Mouse (Mus musculus) Patski (cell line): ENCODE data around the gene Cd276. TPM values are rescaled to one million over a fixed set of nuclear protein-coding genes. Genes with fewer than 3 reads are reported as not detected.

ENCODE experiments used
- ATAC-seq: fragments of 100-300 bp; one replicate; pipeline ENCODE4 v1.8.0; 2021
- CTCF ChIA-PET: fragments of 350-600 bp; sonication (Branson Sonifier 250); formaldehyde crosslinking; loops from one replicate; lab custom pipeline; 2022; ENCODE audit warnings: inconsistent platforms; lab: Charles Lee
- POLR2A ChIA-PET: fragments of 350-600 bp; sonication (Branson Sonifier 250); formaldehyde crosslinking; loops from one replicate; lab custom pipeline; 2022; ENCODE audit warnings: antibody characterized with exemption, inconsistent platforms; lab: Charles Lee
- DNase-seq: peaks from one replicate; pipeline ENCODE4 v3.0.0-alpha.2; 2011; ENCODE audit warnings: low read depth, low spot score
- H3K27me3 ChIP-seq: fragments of 371-371 bp; one replicate; pipeline ENCODE4 v1.5.1; 2021
- CTCF ChIP-seq: fragments of 100-300 bp; IDR thresholded peaks from one replicate; pipeline ENCODE4 v1.5.1; 2021
- in situ Hi-C: fragments of 300-500 bp; cut with MboI; formaldehyde crosslinking; loops from 3 replicates; pipeline ENCODE4 v1.11.1; 2018; ENCODE audit warnings: low pct_unique_long_range_greater_than_20kb, mixed read lengths
- polyA plus RNA-seq: library from polyadenylated mRNA; unstranded; gene quantifications from one replicate; pipeline ENCODE4 v1.2.3, GENCODE M21; 2021

Cd276 gene
- polyA plus RNA-seq, 1 experiment from 2014 or later: 48.6 TPM

DNA sequence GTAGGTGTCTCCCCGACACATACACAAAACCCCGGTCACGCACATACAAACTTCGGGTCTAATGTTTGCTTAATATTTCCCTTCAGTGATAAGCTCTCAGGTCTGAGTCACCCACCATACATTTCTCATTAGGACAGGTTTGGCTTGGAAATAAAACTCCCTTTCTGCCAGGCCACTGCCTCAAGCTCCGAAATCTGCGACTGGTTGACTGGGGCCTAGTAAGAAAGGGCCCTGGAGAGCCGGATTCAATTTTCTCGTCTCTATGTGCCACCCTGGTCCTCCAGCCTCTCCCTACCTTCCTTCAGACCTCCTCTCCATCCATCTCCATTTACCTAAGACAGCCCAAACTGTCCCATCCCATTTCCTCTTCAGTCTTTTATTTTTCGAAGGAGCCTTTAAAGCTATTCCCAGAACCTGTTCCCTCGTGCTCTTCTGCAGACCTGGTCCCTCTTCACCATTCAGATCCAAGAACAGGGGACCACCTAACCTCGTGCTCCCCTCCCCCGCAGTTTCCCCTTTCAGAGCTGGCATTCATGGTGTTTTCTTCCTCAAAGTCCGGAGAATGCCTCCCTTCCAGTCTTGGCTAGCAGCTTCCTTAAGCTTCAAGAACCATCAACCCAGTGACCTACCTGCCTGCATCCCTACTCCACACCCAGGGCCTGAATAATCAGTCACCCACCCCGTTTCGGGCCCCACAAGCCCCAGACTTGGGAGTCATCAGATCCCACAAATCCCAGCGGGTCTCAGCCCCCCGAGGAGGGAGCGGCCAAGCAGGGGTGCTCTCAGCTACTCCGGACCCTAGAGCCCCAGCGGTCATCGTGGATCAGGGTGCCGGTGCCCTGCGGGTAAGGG lies 955 bp downstream of the Cd276 start:
- no peaks in the 10 kb centered on the region for H3K27me3 ChIP-seq
- ATAC-seq (no peak), DNase-seq (no peak)
- in situ Hi-C loops: no loop called here
- no peak for TF ChIP-seq CTCF
- ChIA-PET POLR2A (interaction anchor here (0.7 to 2.7 kb wide), 8 partner anchors 9 to 93 kb away, joined by 3 to 11 read pairs (median 3); no protein-coding TSS in a partner anchor), CTCF (interaction anchor here (0.7 to 6.4 kb wide), 5 partner anchors 9 to 26 kb away, joined by 3 to 48 read pairs (median 5); partner anchors contain the start of gene Nptn)

DNA sequence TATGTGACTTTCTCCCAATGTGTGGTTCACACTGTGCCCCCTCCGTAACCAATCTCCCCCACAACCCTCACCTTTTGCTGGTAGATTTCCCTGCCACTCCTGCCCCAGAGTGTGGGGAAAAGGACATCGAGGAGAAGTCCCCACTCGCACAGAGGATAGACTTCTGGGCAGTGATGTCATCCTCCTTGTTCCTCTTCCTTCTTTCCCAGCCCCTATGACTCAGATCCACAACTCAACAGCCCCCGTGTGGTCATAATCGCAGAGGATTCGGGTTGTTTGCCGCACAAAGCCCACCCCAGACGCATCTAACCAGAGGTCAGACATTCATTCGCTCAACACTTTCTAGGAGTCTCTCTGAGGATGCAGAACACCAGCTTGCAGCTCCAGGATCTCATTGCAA lies 3.2 kb downstream of the Cd276 start:
- ATAC-seq: no peak
- CTCF ChIA-PET: interaction anchor here (1.2 to 6.4 kb wide), 4 partner anchors 9 to 322 kb away, joined by 3 to 48 read pairs (median 4); partner anchors contain the start of gene Nptn
- no peaks in the 10 kb centered on the region for H3K27me3 ChIP-seq
- in situ Hi-C loops: no loop called here
- TF ChIP-seq CTCF: no peak
- DNase-seq: no peak
- POLR2A ChIA-PET: no interaction called here

DNA sequence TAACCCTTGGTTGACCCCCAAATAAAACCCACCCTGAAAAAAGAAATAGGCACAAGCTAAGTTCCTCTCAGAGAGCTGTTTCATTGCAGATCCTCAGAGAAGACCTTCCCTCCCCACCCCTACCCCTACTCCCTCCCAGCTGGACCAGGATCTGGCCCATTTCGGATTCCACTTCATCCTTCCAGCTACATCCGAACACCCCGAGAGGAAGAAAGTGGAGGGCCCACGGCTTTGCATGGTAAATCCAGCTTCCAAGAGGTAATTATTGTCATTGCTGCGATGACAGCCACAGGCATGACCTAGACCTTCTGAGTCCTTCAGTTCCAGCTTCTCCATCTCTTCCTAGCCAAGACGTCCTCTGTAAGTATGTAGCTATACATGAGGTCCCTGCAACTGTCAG lies 4.3 kb downstream of the Cd276 start:
- no peak for TF ChIP-seq CTCF
- ATAC-seq (no peak), DNase-seq (no peak)
- no peaks in the 10 kb centered on the region for H3K27me3 ChIP-seq
- CTCF ChIA-PET: interaction anchor here (1.2 kb wide), 1 partner anchor 28 kb away, joined by 3 read pairs; no protein-coding TSS in a partner anchor
- POLR2A ChIA-PET: no interaction called here
- in situ Hi-C loops: no loop called here

DNA sequence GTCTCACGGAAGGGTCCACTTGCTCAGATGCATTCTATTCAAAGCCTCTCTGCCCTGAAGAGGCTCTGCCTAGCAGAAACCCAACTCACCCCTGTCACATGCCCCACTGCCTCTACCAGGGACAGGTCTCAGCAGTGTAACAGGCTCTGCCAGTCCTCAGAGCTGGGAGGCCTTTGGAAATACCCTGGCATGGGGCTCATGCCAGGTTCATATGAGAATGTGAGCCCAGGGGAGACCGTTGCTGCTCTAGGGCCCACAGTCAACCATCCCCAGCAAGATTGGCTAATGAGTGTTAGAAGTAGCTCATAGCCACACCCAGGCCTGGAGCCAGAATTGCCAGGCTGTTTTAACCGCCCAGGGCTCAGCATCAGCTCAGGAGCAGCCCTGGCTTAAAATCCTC lies 5.5 kb downstream of the Cd276 start:
- ChIA-PET CTCF (interaction anchor here (1.1 kb wide), 1 partner anchor 29 kb away, joined by 4 read pairs; no protein-coding TSS in a partner anchor), POLR2A (no interaction called here)
- ATAC-seq: peak; percentile 15
- in situ Hi-C loops: loop anchor here (10.0 to 25.0 kb wide), 2 partner anchors 325 to 738 kb away; partner anchors contain the start of gene Adpgk
- no peak for TF ChIP-seq CTCF
- H3K27me3 ChIP-seq: no peaks in the 10 kb centered on the region
- DNase-seq: no peak

DNA sequence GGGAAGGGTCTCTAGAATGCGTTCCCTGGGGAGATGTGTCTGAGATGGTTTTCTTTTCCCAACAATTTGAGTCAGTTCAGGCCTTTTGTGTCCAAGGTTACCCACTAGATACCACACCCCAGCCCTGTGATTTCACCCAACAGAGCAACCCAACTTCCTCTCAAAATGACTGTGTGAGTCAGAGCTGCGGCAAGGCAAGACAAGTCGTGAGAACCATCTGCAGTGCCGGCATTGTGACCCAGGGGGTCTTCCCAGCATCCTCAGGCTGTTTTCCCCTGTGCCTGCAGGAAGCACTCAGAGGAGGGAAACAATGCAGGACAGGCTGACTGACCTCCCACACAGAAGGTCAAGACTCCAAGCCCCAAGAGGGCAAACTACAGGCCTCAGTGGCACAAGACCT lies 6.3 kb downstream of the Cd276 start:
- ATAC-seq (no peak), DNase-seq (no peak)
- in situ Hi-C loops: loop anchor here (10.0 to 25.0 kb wide), 2 partner anchors 326 to 738 kb away; partner anchors contain the start of gene Adpgk
- CTCF ChIA-PET: no interaction called here
- H3K27me3 ChIP-seq: no peaks in the 10 kb centered on the region
- POLR2A ChIA-PET: no interaction called here
- TF ChIP-seq CTCF: no peak

DNA sequence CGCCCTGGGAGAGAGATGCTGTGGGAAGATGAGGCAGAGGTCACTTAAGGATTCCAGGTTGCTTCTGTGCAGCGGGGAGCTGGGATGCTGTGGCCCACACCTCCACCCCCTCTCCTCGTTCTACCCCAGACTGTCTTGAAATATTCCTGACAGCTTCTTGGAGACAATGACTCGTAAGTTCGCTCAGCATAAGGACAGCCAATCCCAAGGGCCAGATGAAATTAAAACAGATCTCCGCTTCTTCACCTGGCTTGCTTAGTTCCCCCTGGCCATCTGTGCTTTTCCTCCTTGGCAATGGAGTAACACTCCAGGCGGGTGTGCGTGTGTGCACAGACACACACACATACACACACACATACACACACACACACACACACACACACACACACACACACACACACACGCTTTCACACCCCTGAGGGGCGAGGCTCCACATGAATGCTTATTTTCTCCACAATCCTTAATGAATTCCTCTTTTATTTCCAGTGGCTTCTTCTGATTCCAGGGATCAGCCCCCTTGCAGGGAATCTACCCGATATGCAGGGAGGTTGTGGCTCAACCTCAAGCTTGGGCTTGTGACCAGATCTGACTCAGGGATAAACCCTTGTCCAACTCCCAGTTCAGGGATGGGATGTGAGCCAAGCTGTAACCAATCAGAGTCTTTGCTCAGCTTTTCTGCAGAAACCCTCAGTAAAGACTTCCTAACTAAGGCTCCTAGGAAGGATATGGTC lies 8.4 kb downstream of the Cd276 start:
- no peaks in the 10 kb centered on the region for H3K27me3 ChIP-seq
- ATAC-seq (no peak), DNase-seq (no peak)
- ChIA-PET CTCF (interaction anchor here (1.3 to 1.8 kb wide), 4 partner anchors 9 to 32 kb away, joined by 3 to 6 read pairs (median 5); no protein-coding TSS in a partner anchor), POLR2A (interaction anchor here (2.2 kb wide), 1 partner anchor 8 kb away, joined by 11 read pairs; the partner anchor contains the start of gene Cd276)
- in situ Hi-C loops: loop anchor here (10.0 to 25.0 kb wide), 2 partner anchors 328 to 741 kb away; partner anchors contain the start of gene Adpgk
- no peak for TF ChIP-seq CTCF

DNA sequence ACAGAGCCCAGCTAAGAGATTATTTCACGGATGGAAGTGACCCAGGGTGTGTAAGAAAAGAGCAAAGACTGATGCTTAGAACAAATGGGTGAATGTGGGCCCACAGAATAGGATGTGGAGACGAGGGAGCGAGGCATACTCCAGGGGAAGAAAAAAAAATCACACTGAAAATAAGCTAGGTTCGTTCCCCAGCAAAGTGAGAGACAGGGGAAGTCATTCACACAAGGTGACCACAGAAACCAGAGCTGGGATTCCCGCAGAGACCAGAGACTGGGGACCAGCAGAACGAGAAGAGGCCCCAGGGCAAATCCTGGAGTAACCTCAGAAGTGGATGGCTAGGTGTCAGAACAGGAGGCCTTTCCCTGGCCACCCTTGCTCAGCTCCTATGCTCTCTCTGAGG lies 9.8 kb downstream of the Cd276 start:
- ATAC-seq: no peak
- ChIA-PET CTCF (interaction anchor here (1.0 to 1.3 kb wide), 2 partner anchors 9 to 33 kb away, joined by 5 to 6 read pairs; no protein-coding TSS in a partner anchor), POLR2A (interaction anchor here (2.2 kb wide), 1 partner anchor 10 kb away, joined by 11 read pairs; the partner anchor contains the start of gene Cd276)
- DNase-seq: no peak
- TF ChIP-seq CTCF: no peak
- in situ Hi-C loops: loop anchor here (10.0 to 25.0 kb wide), 2 partner anchors 329 to 742 kb away; partner anchors contain the start of gene Adpgk
- no peaks in the 10 kb centered on the region for H3K27me3 ChIP-seq

DNA sequence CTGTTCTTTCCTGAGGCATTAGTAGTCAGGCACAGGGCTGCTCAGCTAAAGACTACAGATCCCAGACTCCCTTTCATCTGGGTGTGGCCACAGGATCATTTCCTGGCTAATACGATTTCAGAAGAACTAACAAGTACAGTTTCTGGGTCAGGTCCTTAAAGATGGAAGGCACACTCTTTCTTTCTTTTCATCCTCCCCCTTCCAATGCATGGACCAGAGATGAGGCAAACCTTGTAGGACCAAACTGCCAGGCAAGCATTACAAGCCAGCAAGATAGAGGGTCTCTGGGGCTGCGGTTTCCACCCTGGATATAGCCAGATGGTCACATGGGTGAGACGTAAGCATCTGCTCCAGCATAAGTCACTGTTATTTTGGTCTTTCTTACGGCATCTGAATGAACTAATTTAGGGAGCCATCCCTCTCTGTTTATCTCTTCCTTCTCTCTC lies 10.3 kb downstream of the Cd276 start:
- POLR2A ChIA-PET: interaction anchor here (2.2 kb wide), 1 partner anchor 10 kb away, joined by 11 read pairs; the partner anchor contains the start of gene Cd276
- ATAC-seq: no peak
- no peak for DNase-seq
- TF ChIP-seq CTCF: no peak
- in situ Hi-C loops: loop anchor here (5.0 to 25.0 kb wide), 4 partner anchors 32 to 742 kb away; partner anchors contain the start of gene Adpgk
- no peaks in the 10 kb centered on the region for H3K27me3 ChIP-seq
- CTCF ChIA-PET: interaction anchor here (1.0 to 1.3 kb wide), 2 partner anchors 9 to 34 kb away, joined by 5 to 6 read pairs; no protein-coding TSS in a partner anchor

DNA sequence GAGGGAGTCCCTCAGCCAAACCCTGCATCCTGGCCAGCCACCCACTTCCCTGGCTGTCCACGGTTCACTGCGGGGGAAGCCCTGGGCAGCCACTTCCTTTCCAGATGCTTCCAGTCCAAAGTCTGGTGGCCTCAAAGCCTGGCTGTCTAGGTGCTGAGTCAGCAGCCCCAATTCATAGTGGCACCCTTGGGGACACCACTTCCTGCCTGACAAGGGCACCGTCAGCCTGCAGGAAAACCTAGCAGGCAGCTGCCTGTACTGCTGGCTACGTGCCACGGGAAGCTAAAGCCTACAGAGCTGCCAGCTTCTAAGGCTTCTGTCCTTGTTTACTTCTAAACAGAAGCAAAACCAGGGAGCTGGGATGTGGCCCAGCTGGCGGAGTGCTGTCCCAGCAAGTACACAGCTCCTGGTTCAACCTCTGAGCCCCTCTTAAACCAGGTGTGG lies 13.3 kb downstream of the Cd276 start:
- ChIA-PET POLR2A (interaction anchor here (1.4 kb wide), 1 partner anchor 13 kb away, joined by 5 read pairs; the partner anchor contains the start of gene Cd276), CTCF (interaction anchor here (1.0 to 2.9 kb wide), 4 partner anchors 14 to 110 kb away, joined by 3 to 22 read pairs (median 4); partner anchors contain the start of gene Cd276)
- in situ Hi-C loops: loop anchor here (5.0 to 25.0 kb wide), 4 partner anchors 35 to 745 kb away; partner anchors contain the start of gene Adpgk
- H3K27me3 ChIP-seq: no peaks in the 10 kb centered on the region
- DNase-seq (no peak), ATAC-seq (no peak)
- no peak for TF ChIP-seq CTCF
